In the genomic region with DNA sequence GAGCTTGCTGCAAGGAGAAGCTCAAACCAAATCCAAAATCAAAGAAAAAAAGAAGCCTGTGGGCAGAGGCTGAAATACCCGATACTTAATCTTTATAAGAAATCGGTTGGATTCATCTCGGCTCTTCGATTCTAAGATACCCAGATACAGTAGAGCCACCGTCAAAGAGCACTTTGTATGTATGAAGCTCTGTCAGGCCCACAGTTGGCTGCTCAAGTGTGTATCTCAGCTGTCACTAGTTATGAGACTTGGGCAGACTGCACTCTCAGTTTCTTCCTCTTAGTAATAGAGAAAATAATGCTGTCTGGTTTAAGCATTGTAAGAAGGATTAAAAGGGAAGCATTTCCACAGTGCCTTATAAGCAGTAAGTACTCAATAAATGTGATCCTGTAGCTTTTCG, we compare ENCODE assay signal across 35 mouse cellular contexts.
"Had no signal": no experiment of that assay in that cellular context is flagged by ENCODE, and none has a peak within 500 bp of the region (broad histone marks: within the 10 kb centered on the region; RNA-seq: fewer than 3 reads in every experiment).

No protein-coding gene starts in this region.

- H3K27me3 ChIP-seq: heart, embryonic 12.5 days; heart, embryonic 13.5 days; heart, embryonic 15.5 days; hindbrain, embryonic 12.5 days; hindbrain, embryonic 13.5 days; hindbrain, embryonic 15.5 days; intestine, embryonic 15.5 days; kidney, embryonic 15.5 days had no signal

- H3K9ac ChIP-seq: heart, embryonic 12.5 days; heart, embryonic 13.5 days; heart, embryonic 15.5 days; hindbrain, embryonic 12.5 days; hindbrain, embryonic 13.5 days; hindbrain, embryonic 14.5 days; hindbrain, embryonic 15.5 days; intestine, embryonic 15.5 days; kidney, embryonic 15.5 days had no signal

- ATAC-seq: hindbrain, embryonic 16.5 days; hindbrain, postnatal 0 days; inflammation-experienced regulatory T-cells, adult 6 months; intestine, embryonic 15.5 days; intestine, embryonic 16.5 days; intestine, postnatal 0 days had no signal

- H3K9me3 ChIP-seq: heart, embryonic 10.5 days; heart, embryonic 12.5 days; heart, embryonic 13.5 days; heart, embryonic 15.5 days; hindbrain, embryonic 10.5 days; hindbrain, embryonic 12.5 days; hindbrain, embryonic 13.5 days; hindbrain, embryonic 15.5 days; intestine, embryonic 15.5 days; kidney, embryonic 15.5 days had no signal

- H3K4me1 ChIP-seq: hindbrain, embryonic 10.5 days; hindbrain, embryonic 12.5 days; hindbrain, embryonic 13.5 days; hindbrain, embryonic 15.5 days; intestine, embryonic 15.5 days; kidney, embryonic 15.5 days had no signal

- H3K27ac ChIP-seq: heart, embryonic 10.5 days; heart, embryonic 13.5 days; heart, embryonic 15.5 days; hindbrain, embryonic 10.5 days; hindbrain, embryonic 12.5 days; hindbrain, embryonic 13.5 days; hindbrain, embryonic 14.5 days; hindbrain, embryonic 15.5 days; hindbrain, postnatal 0 days; intestine, embryonic 15.5 days; kidney, embryonic 15.5 days; kidney, postnatal 0 days; layer of hippocampus, adult 2 months had no signal

- H3K4me3 ChIP-seq: heart, embryonic 10.5 days; heart, embryonic 12.5 days; heart, embryonic 13.5 days; heart, embryonic 15.5 days; hindbrain, embryonic 10.5 days; hindbrain, embryonic 12.5 days; hindbrain, embryonic 13.5 days; hindbrain, embryonic 15.5 days; intestine, embryonic 15.5 days; kidney, embryonic 15.5 days; layer of hippocampus, adult 2 months had no signal

- DNase-seq: heart, postnatal 10 days; heart, postnatal 14 days; heart, postnatal 36 days; heart, postnatal 4 days; kidney, adult 11 months; kidney, adult 18-20 months; kidney, adult 2 months; kidney, adult 8-10 months; kidney, adult 9 months; kidney, postnatal 10 days; kidney, postnatal 14 days; kidney, postnatal 25 days; kidney, postnatal 36 days; kidney, postnatal 4 days; layer of hippocampus, adult 9-11 months; layer of hippocampus, postnatal 36 days had no signal

- H3K4me2 ChIP-seq: heart, embryonic 11.5 days; heart, embryonic 12.5 days; heart, embryonic 13.5 days; heart, embryonic 15.5 days; hindbrain, embryonic 12.5 days; hindbrain, embryonic 13.5 days; hindbrain, embryonic 14.5 days; hindbrain, embryonic 15.5 days; intestine, embryonic 15.5 days; kidney, embryonic 15.5 days had no signal

- H3K36me3 ChIP-seq: heart, embryonic 10.5 days; heart, embryonic 12.5 days; heart, embryonic 13.5 days; heart, embryonic 15.5 days; hindbrain, embryonic 10.5 days; hindbrain, embryonic 12.5 days; hindbrain, embryonic 13.5 days; hindbrain, embryonic 15.5 days; intestine, embryonic 15.5 days; kidney, embryonic 15.5 days had no signal
